Mouse (Mus musculus) telencephalon, adult 2 months (tissue): ENCODE measurements around the gene Dok4.
"Not testable (repeated sequence)": the region's sequence is repeated elsewhere in the genome, so short reads cannot be mapped to it uniquely, and the experiment has no call there.

Experiments used
- DNase-seq: peaks from one replicate; pipeline ENCODE4 v3.0.0-alpha.2; 2011; ENCODE audit warnings: low read depth, low spot score

Gene Dok4

GRCm38 (mm10) chr8:94880742-94881141 lies 4.6 kb upstream of the Dok4 start:
- no peak for DNase-seq

DNA sequence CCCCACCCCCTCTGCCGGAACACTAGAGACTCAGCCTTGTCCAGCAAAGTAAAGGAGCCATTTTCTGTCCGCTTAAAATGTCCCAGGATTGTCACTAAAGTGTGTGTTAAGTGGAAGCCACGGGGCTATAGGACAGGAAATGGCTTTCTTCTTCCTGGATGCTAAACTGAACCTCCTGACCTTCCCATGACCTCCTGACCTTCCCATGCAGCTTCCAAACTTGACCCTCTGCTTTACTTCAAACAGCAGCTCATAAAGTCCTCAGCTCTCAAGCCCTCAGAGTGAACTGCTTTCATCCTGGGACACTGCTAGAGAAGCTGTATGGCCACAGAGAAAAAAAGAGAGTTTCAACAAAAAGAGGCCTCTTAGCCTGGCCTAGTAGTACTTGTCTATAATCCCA lies 690 bp upstream of the Dok4 start:
- DNase-seq: no peak

DNA sequence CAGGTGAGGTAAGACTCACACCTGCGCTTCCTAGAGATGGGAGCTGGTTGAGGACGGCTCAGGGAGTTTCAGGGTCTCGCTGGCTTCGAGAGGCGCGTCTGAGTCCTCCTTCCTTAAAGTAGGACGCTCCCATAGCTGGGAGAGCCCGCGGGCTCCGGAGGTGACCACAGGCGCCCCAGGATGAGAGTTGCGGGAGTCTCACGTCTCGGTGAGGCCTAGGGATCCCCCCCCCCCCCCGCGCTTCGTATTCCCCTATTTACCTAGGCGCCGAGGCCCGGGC lies 319 bp downstream of the Dok4 start:
- DNase-seq: no peak

- no peak for DNase-seq
Observed at GRCm38 (mm10) chr8:94875096-94875870, 847 bp downstream of the Dok4 start.

DNA sequence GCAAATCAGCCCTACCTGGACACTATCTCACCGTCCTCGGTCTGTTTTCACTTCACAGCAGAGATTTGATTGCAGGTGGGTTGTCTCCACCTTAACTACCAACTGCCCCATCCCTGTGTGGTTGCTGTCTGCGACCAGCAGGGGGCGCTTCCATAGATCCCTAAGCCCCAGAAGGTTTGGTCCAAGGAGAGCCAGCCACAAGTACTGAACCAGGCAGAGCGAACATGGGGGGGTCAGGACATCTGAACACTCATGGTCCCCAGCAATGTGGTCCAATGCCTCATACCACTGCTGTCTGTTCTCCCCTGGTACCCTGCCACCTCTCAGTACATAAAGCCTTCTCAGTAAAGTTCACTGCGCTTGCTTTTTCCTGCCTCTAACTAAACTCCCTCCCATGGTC lies 1.8 kb downstream of the Dok4 start:
- DNase-seq: no peak

GRCm38 (mm10) chr8:94872576-94872975 lies 3.6 kb downstream of the Dok4 start:
- DNase-seq: no peak

DNA sequence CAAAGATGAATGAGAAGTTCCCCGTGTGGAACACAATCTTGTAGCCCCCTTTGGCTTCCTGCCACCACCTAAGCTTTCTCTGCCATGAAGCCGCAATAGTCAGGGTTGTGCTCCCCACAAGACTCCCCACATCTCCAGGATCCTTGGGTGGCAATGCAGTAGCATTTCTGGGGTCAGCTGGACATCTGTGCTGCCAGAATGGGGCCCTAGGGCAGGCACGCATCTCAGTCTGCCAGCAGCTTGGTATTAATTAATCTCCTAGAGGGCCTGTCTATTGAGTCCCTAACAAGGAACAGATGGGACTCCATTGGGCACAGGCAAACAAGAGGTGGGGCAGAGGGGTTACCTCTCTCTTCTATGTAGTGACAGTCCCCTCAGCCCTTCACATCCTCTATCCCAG lies 4.0 kb downstream of the Dok4 start:
- DNase-seq: no peak

DNA sequence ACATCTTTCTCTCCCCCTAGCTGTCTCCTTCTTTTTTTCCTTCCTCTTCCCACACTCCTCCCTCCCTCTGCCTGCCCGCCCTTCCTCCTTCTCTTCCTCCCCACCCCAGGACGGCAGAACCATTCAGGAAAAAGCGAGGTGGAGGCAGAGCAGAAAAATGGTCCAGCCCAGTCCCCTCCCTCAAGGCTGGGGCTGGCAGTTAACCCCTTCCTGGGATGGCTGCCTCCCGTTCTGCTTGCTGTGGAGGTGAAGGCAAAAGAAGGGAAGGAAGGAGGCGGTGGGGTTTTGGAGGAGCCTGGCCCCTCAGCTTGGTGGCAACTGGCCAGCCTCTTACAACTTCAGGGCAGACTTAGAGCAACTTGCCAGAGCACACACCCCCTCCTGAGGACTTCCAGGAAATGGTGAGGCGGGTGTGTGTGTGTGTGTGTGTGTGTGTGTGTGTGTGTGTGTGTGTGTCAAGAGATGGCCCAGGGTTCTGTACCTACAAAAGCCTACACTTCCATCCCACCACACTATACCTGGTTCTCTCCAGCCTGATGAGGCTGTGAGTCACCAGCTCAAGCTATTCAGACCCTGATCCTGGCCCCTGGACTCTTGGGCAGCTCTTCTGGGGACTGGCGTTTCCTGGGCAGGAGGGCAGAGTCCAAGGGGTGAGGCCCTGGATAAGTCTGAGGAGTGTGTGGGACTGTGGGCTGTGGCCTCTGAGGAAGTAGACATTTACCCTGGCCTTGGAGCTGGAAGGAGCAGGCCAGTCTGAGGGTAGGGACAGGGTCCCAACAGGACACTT lies 4.8 kb downstream of the Dok4 start:
- peak; percentile 85 for DNase-seq

DNA sequence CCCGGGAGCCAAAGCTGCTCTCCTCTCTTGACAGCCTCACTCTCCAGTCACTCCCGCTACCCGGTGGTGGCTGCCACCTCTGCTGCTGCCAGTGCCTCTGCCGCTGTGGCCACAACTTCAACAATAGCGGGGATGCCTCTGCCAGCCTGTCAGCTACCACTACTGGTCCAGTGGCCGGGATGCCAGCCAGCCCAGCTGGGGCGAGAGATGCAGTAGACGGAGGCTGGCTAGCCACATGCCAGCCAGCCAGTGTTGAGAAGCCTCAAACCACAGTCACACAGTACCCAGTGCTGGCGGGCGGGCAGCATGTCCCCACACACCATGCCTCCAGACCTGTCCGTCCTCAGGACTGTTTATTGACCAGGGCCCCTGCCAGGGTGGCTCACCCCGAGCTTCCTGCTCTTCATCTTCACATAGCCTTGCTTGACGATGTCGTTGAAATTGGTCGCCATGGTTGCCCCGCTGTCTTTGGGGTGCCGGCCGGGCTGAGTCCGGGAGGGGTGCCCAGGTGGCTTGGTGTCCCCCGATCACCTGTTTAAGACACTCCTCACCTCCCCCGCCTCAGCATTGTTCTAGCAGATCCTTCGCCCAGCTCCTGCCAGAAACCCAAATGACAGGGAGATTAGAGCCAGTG lies 5.5 kb downstream of the Dok4 start:
- DNase-seq: no peak

DNA sequence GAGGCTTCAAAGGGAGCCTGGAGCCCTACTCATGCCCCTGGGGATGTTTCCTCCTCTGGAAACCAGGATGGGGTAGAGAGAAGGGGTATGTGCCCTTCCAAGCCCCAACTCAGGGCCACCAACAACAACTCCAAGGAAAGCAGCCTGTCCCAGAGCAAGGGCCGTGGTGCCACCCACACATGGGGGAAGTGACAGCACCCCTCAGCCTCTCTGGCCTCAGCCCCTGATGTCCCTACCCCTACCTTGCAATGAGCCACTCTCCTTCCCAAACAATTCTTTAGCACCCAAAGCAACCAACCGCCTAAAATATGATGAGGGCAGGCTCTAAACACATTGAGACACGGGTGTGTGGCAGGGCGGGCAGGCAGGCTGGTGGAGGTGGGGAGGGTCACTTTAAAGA lies 6.1 kb downstream of the Dok4 start:
- DNase-seq: no peak

- no peak for DNase-seq
Observed at GRCm38 (mm10) chr8:94869146-94869545, 7.0 kb downstream of the Dok4 start.

- DNase-seq: no peak
Observed at GRCm38 (mm10) chr8:94866921-94867320, 9.2 kb downstream of the Dok4 start.

- no peak for DNase-seq
Observed at GRCm38 (mm10) chr8:94865292-94865691, 10.8 kb downstream of the Dok4 start.

GRCm38 (mm10) chr8:94863897-94864673 lies 12.0 kb downstream of the Dok4 start:
- DNase-seq: no peak

DNA sequence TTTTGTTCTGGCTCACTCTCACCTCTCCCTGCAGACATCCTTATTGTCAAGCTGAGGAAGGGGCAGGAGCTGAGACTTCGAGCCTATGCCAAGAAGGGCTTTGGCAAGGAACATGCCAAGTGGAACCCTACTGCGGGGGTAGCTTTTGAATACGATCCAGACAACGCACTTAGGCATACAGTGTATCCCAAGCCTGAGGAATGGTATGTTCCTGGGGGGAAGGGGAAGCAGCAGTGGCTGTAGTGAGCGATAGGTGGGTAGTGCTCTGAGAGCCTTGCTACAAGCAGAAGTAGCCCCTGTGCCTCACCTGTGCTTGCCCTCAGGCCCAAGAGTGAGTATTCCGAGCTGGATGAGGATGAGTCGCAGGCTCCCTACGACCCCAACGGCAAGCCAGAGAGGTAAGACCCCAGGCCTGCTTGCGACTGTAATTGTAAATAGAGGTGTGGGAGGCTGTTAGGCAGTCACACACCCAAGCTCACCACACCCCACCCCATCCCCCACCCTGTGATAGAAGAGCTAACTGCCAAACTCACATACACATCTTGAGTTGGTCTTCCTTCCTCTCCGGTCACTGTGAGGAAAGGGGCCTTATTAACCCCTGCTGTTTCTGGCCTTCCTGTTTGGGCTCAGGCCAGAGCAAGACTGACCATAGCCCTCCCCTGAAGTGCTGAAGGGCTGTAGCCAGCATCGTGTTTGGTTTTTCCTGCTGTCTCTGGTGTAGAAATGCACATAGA lies 13.5 kb downstream of the Dok4 start:
- DNase-seq: no peak

DNA sequence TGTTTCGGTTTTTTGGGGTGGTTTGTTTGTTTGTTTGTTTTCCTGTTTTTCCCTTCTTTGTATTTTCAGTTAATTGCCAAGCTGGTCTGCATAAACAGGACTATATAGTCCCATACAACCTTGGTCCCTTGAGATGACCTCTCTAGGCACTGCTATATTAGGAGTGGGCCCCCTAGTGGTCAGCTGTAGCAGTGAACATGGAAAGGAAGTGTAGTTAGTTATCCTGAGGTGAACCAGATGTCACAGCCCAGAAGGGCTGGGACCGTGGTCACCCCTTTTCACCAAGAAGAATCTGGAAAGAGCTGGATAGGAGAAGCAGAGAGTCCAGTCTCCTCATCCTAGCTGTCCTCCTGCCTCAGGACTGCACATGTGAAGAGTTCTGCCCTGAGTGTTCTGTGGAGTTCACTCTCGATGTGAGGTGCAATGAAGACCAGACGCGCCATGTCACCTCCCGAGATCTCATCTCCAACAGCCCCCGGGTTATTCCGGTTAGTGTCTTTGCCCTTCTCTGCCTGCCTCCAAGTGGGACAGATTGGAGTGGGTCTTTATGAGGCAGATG lies 14.7 kb downstream of the Dok4 start:
- no peak for DNase-seq

DNA sequence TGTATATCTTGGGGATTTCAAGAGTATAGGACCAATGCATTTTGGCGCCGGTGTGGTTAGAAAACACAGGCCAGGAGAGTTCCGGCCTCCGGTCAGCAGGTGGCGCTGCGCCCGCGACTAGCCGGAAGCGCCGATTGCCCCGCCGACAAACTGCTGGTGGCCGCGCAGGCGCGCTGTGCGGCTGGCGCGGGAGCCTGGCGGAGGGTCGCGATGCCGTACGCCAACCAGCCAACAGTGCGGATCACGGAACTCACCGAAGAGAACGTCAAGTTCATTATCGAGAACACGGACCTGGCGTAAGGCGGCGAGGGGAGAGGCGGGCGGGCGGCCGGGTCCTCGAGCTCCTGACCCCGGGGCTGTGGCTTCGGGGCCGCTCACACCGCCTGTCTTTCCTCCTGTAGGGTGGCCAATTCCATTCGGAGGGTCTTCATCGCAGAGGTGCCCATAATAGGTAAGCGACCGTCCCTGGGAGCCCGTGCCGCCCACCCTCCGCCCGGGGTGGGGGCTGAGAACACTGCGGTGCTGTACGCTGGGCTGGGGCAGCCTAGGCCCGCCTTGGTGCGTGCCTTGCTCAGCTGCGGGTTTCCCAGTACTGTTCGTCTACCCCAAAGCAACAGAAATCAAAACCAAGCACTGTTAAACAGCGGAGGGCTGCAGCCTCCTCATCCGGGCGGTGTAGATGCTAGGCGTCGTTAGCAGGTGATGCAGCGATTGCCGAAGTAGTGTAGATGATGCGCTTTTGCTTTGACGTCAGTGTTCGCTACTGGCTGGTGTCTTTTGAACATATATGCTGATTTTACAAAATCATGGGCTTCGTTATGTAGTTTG lies 18.6 kb downstream of the Dok4 start, which contains the start of gene Polr2c:
TSS of gene Polr2c (plus strand) at position 105 of the 828 bp plus-strand sequence.
- DNase-seq: peak; percentile 58

GRCm38 (mm10) chr8:94857011-94857345 lies 19.2 kb downstream of the Dok4 start:
- no peak for DNase-seq

DNA sequence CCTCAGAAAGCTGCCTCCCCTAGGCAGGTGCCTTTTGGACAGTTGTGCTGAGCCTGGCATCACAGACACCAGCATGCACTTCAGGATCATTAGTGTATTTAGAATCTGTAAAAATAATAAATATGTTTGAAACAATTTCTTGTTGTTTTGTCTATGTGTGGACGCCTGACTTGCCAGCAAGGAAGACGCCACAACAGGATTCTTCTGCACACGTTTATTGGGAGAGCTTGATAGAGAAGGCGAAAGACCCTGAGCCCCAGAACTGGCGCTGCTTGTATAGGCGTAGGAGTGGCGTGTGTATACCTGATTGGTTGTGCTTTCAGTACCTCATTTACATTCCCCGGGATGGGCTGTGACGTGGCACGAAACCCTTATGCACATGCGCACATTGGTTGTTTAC lies 21.4 kb downstream of the Dok4 start:
- not testable (repeated sequence) for DNase-seq

DNA sequence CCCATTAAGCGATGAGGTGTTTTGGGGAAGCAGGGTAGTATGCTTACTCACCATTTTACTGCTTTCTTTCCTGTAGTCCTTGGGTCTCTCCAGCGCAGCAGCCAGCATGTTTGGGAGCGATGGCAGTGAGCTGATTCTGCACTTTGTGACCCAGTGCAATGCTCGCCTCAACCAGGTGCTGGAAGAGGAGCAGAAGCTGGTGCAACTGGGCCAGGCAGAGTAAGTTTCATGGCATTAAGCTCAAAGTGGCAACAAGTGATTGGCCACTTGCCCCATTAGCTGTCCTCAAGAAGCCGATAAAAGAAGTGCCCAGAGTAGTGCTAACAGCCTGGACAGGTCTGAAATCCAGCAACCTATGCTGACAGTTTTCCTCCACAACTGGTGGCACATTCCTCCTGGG lies 26.1 kb downstream of the Dok4 start:
- no peak for DNase-seq
